Mouse (Mus musculus) telencephalon, adult 2 months (tissue): ENCODE results near the gene Ppm1n.

ENCODE experiments used
- DNase-seq: peaks from one replicate; pipeline ENCODE4 v3.0.0-alpha.2; 2011; ENCODE audit warnings: low read depth, low spot score

The Ppm1n gene

DNA sequence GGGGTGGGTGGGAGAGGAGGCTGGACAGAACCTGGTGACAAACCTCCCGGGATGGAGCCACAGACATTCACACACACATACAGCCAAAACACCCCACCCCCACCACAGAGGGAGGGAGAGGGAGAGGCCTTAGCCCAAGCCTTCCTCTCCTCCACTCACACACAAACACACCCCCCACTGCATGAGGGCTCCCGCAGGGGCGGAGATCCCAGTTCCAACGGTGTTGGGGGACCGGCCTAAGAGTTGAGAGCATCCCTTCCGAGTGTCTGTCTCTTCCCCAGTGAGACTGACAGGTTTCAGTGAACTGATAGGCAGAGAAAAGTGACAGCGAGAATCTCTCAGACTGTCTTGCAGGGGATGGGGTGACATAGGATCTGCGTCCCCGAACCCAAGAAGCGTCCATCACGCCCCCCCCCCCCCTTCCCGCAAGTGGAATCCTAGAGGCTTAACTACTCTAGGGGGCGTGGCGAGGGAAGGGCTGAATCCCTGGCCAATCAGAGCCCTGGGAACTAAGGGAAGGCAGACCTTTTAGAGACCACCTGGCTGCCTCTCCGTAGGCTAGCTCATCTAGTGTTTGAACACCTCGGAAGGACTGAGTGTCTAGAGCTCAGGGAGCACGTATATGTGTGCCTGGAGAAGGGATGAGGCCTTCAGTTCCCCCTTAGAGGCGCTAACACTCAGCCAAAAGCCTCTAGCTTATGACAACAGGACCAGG, 28.0 kb upstream of the Ppm1n start:
- DNase-seq: peak; percentile 69

DNA sequence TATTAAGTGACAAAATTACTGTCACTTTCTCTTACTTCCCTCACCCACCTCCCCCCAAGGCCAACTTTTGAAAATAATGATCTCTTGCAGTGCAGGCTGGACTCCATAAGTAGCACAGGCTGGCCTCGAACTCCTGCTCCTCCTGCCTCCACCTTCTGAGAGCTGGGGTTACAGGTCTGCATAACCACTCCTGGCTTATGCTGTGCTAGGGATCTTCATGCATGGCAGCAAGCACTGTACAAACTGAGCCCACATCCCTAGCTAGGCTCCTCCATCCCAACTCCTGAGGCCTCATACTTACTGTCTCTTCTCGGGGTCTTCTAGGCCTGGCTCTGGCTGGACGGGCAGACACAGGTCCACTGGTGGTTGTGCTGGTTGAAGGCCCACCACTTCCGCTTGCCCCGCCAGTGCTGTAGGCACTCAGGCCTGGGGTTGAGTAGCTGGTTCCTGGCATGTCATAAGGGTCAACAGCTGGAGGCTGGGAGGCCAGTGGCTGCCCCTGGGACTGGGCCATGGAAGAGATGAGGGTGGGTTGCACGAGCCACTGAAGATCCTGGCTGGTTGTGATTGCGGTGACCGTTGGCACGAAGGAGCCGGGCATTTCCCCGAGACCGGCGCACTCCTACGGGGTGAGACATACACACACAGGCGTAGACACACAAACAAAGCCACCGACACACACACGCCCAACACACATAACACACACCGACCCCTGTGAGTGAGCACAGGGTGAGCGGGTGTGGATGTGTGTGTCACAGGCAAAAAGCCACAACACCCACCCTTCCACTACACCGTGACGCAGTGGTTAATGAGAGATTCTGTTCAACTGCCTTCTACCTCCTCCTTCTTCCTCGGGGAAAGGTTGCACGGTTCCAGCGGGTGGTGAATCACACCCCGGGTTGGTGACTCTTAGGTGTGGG, 27.2 kb upstream of the Ppm1n start:
- DNase-seq: no peak

DNA sequence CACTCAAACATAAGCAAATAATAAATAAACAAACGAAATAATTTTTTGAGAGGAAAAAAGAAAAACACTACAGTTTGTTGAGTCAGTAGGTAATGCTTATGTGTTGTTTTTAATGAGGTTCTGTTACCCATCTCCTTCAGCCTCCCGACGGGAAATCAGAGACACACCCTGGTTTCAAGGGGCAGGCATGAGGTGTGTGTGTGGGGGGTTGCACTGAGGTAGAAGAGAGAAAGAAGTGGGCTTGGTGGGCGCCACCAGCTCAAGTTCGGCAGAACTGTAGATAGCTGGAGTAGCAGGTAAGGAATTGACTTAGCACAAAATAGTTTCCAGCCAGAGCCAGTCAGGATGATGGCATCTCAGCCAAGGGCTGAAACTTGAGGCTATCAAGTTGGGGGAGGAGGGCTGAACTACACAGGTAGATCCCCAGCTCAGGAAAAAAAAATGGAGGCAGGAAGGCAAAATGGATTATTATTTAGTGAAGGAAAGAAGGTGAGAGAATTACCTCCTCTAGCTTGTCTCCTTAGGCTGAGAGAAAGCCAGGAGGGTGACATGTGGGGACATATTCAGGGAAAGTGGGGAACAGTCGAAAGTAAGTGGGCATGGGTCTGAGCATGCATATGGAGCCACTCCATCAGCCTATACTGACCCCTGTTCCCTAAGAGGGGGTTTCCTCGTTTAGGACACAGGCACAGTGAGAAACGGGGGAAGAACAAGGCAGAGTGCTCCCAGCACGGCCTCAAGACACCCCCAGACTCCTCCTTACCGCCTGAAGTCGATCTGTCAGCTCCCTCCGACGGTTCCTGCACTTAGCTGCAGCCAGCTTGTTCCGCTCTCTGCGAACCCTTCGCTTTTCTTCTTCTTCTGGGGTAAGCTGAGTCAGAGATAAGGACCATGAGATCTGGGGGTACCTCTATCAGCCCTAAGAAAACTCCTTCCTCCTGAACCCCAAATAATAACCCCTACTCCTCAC, 26.2 kb upstream of the Ppm1n start:
- DNase-seq: no peak

DNA sequence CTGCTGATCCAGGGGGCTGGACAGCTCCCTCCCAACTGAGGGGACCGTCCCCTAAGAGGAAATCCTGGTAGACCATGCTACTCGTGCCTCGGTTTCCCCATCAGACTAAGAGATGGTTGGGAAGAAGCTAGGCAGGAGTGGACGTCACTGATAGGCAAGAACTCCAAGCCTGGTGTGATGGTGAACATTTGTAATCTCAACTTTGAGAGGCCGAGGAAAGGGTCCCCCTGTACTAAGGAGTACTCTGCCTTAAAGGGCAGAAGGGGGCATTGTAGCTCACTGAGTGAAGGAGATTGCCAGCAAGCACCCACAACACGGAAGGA, 25.5 kb upstream of the Ppm1n start:
- DNase-seq: no peak

DNA sequence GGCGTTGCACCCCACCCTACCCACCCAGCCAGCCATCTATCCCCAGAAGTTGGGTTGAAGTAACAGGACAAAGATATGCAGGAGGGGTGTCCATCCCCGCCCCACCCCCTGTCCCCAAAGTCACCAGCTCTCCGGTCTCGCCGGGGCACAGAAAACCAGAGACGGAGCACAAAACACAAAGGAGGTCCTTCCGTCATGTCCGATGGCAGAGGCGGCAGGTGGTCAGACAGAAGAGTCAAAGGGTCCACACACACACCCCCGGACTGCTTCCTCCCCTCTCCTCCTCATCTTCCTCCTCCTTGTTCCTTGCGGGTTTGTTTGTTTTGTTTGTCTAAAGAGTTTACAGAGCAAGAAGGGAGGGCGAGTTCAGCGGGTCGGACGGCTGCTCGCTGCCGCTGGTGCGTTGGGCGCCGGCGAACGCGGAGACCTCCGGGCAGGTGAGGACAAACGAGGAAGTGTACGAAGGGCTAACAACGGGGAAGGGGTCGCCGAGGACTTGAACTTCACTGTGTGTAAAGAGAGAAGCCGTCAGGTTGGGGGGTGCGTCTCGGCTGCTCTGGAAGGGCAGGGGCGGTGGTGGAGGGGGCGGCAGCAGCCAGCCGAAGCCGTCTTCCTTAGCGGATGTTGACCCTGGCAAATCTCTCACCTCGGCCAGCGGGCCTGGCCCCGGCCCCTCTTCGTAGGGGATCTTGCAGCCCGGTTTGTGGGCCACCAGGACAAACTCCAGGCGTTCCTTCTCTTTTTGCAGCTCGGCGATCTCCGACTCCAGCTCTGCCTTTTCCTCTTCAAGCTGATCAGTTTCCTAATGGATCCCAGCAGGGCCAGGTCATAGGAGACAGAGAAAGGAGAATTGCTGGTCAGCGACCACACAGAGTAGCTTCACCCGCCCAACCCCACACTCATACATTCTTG, 24.9 kb upstream of the Ppm1n start:
- DNase-seq: no peak

DNA sequence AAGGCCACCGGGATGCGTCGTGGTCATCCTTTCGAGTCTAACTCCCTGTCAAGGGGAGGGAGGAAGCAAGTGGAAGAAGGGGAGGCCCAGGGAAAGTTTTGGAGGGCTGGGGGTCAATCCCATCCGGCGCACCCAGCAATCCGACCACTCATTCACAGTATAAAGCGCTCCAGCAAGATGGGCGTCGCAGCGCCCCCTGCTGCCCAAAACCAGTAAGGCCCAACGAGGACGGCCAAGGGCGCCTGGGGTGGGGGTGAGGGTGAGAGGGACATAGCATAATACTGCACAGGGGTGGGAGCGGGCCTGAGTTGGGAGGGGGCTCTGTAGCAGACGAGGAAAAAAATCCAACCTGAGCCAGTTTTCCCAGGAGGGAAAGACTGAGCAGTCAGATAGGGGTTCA, 23.9 kb upstream of the Ppm1n start:
- no peak for DNase-seq

DNA sequence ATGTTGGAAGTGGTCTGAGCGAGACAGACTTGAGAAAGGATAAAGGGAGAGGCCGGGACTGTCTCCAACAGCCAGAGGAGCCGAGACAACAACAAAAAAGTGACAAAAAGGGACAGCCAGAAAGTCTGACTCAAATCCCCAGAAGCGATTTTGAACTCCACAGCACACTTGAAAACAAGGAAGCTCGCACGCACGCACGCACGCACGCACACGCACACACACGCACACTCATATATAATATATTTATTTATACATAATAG, 23.1 kb upstream of the Ppm1n start:
- DNase-seq: no peak

DNA sequence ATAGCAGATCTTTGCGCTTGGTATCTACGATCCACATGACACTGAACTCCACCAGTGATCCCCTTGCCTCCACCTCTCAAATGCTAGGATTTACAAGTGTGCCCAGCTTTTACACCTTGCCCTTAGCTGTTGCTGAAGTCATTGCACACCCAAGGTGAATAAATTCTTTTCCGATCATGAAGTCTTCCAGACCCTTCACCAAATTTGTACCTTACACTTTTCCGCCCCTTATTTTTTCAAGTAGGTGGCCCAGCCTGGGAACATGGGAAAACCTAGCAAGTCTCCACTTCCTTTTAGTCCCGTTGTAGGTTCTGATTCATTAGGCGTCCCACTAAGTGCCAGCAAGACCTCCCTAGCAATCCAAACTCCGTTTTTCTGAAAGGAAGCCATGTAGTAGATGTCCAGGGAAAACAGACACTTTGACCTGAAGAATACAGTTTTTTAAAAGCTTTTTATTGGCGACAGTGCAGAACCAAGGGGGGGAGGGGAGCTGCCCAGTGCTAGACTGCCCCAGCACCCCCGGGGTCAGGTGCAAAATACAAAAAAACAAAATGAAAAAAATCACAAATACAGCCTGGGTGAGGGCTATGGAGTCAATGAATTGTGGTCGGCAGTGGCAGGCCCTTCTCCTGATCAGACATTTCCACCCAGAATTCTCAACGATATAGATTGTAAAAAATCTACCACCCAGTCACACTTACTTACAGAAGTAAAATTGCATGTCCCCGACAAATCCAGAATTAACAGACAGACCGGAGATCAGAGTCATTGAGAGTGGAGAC, 22.6 kb upstream of the Ppm1n start:
- DNase-seq: no peak

DNA sequence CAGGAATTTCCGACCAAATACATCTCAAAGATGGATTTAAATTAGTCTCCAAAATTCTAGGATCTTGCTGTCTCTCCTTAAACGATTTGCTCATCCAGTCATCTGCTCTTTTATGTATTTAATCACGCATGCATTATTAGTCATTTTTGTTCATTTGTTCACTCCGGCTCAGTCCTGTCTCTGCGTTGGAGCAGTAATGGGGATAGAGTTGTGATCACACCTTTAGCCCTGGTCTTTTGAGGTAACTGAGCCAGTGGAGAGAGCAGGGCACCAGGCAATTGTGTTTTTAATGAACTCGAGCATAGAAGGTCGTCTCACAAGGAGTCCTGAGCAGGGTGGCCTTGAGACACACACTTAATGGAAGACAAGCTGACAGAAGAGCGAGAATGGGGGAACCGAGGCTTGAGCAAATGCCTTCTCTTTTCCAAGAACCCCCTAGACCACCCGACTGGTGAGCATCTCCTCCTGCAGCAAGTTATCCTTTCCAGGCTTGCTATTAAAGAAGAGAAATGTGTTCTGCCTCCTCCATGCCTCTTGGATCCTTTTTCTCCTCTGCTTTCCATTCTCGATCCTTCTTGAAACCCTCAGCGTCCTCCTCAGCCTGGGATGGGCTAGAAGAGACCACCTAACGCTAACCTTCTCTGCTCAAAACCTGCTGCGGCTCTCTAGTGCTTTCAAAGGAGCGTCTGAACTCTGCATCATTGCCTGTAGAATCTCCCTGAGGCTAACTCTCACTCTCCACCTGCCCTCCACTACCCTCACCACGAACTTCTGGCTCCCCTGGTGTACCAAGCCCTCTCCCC, 21.8 kb upstream of the Ppm1n start:
- no peak for DNase-seq

DNA sequence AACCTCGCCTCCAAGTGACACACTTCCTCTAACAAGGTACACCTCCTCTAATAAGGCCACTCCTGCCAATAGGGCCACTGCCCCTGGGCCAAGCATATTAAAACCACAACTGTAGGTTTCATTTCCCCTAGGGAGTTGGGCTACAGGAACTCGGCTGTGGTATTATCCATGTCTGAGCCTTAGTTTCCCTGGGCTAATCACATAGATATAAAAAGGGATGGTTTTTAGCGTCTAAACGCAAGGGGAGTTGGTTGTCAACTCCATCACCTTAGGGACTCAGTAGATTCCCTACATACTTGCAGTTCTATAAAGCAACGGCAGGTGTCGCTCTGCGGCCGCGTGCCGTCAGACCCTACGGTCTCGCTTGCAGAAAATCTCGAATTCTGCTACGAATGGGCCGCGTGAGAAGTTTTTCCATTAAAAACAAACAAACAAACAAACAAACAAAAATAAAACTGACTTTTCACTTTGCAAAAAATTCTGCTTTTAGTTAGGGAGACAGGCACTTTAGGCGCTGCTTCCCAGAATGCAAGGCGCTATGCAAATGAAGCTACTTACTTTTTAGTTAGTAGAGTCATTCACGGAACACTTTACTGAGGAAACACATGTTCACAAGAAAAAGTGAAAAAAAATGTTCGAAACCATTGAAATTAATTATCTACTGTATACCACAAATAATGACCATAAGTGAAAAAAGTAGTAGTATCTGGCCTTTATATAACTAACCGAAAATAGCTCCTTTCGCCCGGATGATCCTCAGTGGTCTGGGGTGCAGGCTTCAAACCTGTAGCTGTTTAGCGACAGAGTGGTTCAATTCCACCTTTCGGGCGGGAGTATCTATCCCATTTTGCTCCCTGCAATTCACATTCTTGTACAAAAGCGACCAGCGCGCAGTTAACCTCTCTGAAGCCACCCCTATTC, 20.9 kb upstream of the Ppm1n start:
- DNase-seq: peak; percentile 78

DNA sequence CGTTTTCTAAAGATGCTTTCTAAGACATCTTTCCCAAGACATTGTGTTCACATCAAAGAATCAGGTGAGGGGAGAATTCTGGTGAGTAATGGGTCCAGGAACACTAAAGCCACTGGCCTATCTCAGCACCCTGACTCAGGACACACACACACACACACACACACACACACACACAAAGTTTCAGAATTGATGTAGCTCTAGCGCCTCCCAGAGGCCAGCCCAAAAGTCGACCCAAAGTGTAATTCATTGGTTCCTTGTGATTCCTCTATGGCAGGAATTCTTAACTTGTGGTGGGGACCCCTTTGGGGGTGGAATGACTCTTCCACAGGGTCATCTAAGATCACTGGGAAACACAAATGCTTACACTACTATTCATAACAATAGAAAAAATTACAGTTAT, 19.3 kb upstream of the Ppm1n start:
- DNase-seq: no peak

DNA sequence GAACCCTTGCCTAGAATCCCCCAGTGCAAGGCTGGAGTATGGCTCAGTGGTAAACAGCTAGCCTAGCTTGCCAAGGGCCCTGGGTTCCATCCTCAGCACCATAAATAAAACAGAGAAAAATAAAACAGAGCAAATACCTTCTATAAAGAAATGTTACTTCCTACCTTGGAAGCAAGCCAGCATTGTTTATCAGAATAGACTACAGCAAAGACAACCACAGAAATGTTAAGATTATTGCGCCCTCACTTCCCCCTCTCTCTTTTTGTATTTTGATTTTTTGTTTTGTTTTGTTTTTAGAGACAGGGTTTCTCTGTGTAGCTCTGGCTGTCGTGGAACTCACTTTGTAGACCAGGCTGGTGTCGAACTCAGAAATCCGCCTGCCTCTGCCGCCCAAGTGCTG, 17.9 kb upstream of the Ppm1n start:
- no peak for DNase-seq

DNA sequence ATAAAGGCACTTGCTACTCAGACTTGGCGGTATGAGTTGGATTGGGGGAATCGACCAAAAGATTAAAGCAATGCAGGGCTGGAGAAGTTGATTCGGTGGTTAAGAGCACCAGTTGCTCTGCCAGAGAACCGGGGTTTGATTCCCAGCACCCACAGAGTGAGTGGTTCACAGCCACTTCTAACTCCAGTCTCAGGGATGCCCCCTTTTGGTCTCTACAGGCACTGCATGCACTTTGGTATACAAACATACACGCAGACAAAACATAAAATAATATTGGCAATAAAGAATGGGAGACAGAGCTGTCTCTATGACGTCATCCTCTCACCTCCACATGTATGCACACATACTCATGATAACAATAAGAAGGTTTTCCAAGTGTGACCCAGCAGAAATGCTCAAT, 17.2 kb upstream of the Ppm1n start:
- DNase-seq: no peak

DNA sequence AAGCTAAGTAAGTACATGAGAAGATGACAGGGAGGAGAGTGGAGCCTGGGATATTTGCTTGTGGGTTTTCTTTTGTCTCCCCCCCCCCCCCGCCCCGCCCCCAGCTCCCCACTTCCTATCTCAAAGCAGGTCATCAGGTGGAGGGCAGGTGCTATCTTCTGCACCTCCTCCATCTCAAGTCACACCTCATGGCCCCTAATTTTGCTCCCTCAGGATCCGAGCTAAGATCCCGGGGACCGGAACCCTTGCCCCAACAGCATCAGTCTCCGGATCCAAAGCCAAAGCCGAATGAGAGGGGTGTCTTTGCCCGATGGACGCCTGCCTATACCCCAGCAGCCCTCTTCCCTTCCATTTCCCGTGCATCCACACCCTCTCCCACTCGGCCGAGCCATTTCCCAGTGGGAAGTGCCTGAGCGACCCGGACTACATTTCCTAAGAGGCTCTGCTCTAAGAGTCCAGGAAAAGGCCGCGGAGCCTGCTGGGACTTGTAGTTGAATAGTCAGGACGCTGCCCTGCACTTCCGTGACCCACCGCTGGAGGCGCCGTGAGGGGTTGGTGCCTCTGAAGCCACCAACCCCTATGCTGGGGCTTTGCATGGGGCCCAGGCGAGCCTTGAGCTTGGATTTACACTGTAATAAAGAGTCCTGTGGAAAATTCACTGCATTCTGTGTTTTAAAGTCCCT, 15.8 kb upstream of the Ppm1n start:
- peak; percentile 92 for DNase-seq

DNA sequence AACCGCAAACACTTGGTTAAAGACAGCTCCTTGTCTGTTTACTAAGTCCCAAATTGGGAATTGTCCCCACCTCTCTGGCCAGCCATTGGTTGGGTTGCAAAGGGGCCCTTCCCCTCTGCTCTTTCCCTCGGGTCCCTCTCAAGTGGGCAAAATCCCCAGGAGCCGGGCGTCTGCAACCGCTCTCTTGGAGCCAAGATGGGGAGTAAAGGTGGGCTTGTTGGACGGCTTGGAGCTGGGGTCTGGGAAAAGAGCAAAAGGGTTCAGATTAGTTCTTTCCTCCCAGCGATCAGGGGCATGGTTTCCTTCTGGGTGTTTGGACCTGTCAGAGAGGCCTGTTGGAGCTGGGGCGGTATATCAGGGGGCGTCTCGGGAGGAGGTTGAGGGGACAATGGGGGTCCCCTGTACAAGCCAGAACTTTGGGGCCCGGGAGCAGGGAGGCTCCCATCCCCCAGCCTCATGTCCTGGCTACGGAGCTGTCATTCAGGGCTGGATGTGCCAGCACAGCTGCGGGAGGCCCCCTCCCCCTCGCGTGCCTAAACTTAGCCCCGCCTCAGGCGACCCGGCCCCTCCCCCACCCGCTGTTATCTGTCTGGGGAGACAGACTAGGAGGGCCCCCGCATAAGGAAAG, 11.2 kb upstream of the Ppm1n start:
- DNase-seq: no peak

DNA sequence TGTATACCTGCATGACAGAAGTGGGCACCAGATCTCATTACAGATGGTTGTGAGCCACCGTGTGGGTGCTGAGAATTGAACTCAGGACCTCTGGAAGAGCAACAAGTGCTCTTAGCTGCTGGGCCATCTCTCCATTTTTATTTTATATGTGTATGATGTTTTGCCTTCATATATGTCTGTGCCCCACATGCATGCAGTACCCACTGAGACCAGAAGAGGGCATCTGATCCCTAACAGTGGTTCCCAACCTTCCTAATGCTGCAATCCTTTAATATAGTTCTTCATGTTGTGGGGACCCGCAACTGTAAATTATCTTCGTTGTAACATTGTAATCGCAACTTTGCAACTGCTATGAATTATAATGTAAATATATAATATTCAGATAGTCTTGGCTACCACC, 4.9 kb upstream of the Ppm1n start:
- DNase-seq: no peak

DNA sequence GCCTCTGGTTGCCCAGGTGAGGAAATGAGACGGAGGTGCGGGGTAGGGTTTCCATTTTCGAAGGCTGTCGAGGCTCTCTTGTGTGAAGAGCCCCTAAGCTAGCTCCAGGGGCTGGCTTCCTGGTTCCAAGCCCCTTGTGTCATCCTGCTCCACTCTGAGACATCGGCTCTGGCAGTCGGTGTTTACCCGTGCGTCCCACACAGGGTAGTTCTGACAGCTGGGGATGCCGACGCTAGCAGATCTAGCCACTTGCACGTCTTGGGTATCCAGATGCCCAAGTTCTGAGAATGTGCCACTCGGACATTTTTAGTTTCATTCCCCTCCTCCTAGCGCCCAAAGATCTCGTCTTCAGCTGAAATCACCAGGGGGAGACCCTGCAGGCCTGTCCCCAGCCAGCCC, 3.5 kb upstream of the Ppm1n start:
- DNase-seq: no peak
